Mouse (Mus musculus): ENCODE measurements at regions not wholly inside any gene's neighbourhood (a gene's known extent, or its start where the extent isn't known, plus 50 kb on each side); places are given as distances from the start of the nearest gene placed in this dataset.

DNA sequence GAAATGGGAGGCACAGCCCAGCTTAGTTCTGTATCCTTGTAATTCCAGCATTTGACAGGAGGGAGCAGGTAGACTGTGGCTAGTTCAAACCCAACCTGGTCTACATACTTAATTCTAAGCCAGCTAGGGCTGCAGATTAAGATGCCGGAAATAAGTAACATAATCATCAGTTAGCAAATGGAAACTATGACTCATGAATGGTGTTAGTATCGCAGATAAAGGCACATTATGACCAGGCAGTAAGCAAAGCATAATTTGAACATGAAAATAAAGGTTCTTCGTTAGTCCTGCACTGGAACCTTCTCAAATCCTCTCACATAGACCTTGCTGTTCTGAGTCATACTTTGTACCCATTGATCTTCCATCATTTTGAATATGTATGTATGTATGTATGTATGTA is 211.7 kb upstream of the Zfp770 start:
- TF ChIP-seq CTCF (IDR thresholded peaks at IDR 0.05; ENCODE audit: low read depth, low read length) (no peak), POLR2A (IDR thresholded peaks at IDR 0.05; ENCODE audit: borderline replicate concordance, low read depth, low read length) (no peak)
